Mouse (Mus musculus): Measurements from ENCODE around the gene Prkn. TPM values are rescaled to one million over a fixed set of nuclear protein-coding genes. Genes with fewer than 3 reads are reported as not detected.

Gene Prkn
- total RNA-seq, 1 experiment = 1.7 TPM

DNA sequence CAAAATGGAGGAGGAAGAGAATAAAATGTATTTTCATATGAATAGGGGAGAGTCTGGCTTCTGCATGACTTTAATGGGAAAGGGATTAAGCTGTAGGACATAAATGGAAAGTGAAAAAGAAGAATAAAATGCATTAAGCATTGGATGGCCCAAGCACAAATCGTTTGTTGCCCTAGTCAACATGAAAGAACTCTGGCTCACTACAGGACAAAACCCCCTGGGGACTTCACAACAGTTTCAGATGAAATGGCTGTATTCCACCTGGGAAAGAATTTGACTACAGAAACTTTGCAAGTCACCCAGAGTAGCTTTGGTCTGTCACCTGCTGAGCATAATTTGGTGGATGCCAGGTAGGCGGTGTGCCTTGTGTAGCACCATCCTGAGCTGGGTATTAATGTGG, 925.4 kb downstream of the Prkn start:
- H3K9me3 ChIP-seq (ENCODE audit: control insufficient read depth, insufficient read depth, low read depth, low read length) = no peaks in the 10 kb centered on the region
- no peaks in the 10 kb centered on the region for H3K4me1 ChIP-seq (ENCODE audit: control insufficient read depth in 2 of 2, insufficient read depth in 2 of 2, low read length in 2 of 2, poor library complexity in 1 of 2)
- no peak for DNase-seq (ENCODE audit: low read depth, low spot score)
- in situ Hi-C loops (cut with MboI; ENCODE audit: low sequenced_read_pairs in 2 of 2, unreplicated experiment in 2 of 2) = no loop called here
- no peak overlapping the region for H3K9ac ChIP-seq (ENCODE audit: insufficient read depth, low read depth, low read length, poor library complexity, severe bottlenecking)
- no peaks in the 10 kb centered on the region for H3K36me3 ChIP-seq (ENCODE audit: control insufficient read depth, insufficient read depth, low read length, poor library complexity, severe bottlenecking)
- no peak overlapping the region for H3K4me3 ChIP-seq (ENCODE audit: insufficient read depth in 1 of 2, low read depth in 1 of 2, low read length in 2 of 2, poor library complexity in 1 of 2, severe bottlenecking in 1 of 2)
- no peak overlapping the region for H3K27ac ChIP-seq (ENCODE audit: insufficient read depth, low read depth, low read length, poor library complexity, severe bottlenecking)
- TF ChIP-seq HCFC1 (IDR thresholded peaks at IDR 0.05; ENCODE audit: borderline replicate concordance, insufficient read depth, low read length) (no peak), CHD2 (IDR thresholded peaks at IDR 0.05; ENCODE audit: low read depth, low read length) (no peak), ZC3H11A (IDR thresholded peaks at IDR 0.05; ENCODE audit: borderline replicate concordance, low read depth, low read length) (no peak), MAFK (IDR thresholded peaks at IDR 0.05; ENCODE audit: insufficient read depth, low read depth, low read length) (no peak), ZNF384 (IDR thresholded peaks at IDR 0.05; ENCODE audit: low read depth, low read length) (no peak)

- no peaks in the 10 kb centered on the region for H3K9me3 ChIP-seq (ENCODE audit: control insufficient read depth, insufficient read depth, low read depth, low read length)
- in situ Hi-C loops (cut with MboI; ENCODE audit: low sequenced_read_pairs in 2 of 2, unreplicated experiment in 2 of 2) = no loop called here
- TF ChIP-seq ZNF384 (IDR thresholded peaks at IDR 0.05; ENCODE audit: low read depth, low read length) (no peak), MAFK (IDR thresholded peaks at IDR 0.05; ENCODE audit: insufficient read depth, low read depth, low read length) (no peak), CHD2 (IDR thresholded peaks at IDR 0.05; ENCODE audit: low read depth, low read length) (no peak), ZC3H11A (IDR thresholded peaks at IDR 0.05; ENCODE audit: borderline replicate concordance, low read depth, low read length) (no peak), HCFC1 (IDR thresholded peaks at IDR 0.05; ENCODE audit: borderline replicate concordance, insufficient read depth, low read length) (no peak)
- H3K9ac ChIP-seq (ENCODE audit: insufficient read depth, low read depth, low read length, poor library complexity, severe bottlenecking) = no peak overlapping the region
- no peak overlapping the region for H3K27ac ChIP-seq (ENCODE audit: insufficient read depth, low read depth, low read length, poor library complexity, severe bottlenecking)
- H3K36me3 ChIP-seq (ENCODE audit: control insufficient read depth, insufficient read depth, low read length, poor library complexity, severe bottlenecking) = no peaks in the 10 kb centered on the region
- no peak for DNase-seq (ENCODE audit: low read depth, low spot score)
- H3K4me3 ChIP-seq (ENCODE audit: insufficient read depth in 1 of 2, low read depth in 1 of 2, low read length in 2 of 2, poor library complexity in 1 of 2, severe bottlenecking in 1 of 2) = no peak overlapping the region
- no peaks in the 10 kb centered on the region for H3K4me1 ChIP-seq (ENCODE audit: control insufficient read depth in 2 of 2, insufficient read depth in 2 of 2, low read length in 2 of 2, poor library complexity in 1 of 2)
These were observed 927.1 kb downstream of the Prkn start for GRCm38 (mm10) chr17:11767301-11767700.

DNA sequence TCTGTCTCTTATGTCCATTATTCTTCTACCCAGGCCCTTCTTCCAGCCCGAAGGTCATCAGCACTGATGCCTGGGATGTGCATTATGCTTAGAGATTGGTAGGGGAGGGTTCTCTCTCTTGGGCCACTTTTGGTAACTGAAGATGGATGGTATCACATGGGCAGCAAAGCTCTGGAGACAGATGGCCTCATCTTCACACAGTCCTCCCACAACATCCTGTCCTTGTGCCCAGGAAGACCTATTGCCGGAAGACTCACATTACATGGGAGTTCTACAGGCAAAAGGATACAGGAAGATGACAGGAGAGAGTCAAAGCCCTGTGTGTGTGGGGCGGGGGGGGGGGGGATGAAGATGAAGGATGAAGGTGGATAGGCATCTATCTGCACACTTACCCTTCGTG, 928.2 kb downstream of the Prkn start:
- H3K9ac ChIP-seq (ENCODE audit: insufficient read depth, low read depth, low read length, poor library complexity, severe bottlenecking) = no peak overlapping the region
- H3K4me1 ChIP-seq (ENCODE audit: control insufficient read depth in 2 of 2, insufficient read depth in 2 of 2, low read length in 2 of 2, poor library complexity in 1 of 2) = no peaks in the 10 kb centered on the region
- no peak overlapping the region for H3K27ac ChIP-seq (ENCODE audit: insufficient read depth, low read depth, low read length, poor library complexity, severe bottlenecking)
- no peaks in the 10 kb centered on the region for H3K9me3 ChIP-seq (ENCODE audit: control insufficient read depth, insufficient read depth, low read depth, low read length)
- TF ChIP-seq HCFC1 (IDR thresholded peaks at IDR 0.05; ENCODE audit: borderline replicate concordance, insufficient read depth, low read length) = no peak
- TF ChIP-seq MAFK (IDR thresholded peaks at IDR 0.05; ENCODE audit: insufficient read depth, low read depth, low read length) = no peak
- no peak for TF ChIP-seq CHD2 (IDR thresholded peaks at IDR 0.05; ENCODE audit: low read depth, low read length)
- no peak for TF ChIP-seq ZNF384 (IDR thresholded peaks at IDR 0.05; ENCODE audit: low read depth, low read length)
- no peak for TF ChIP-seq ZC3H11A (IDR thresholded peaks at IDR 0.05; ENCODE audit: borderline replicate concordance, low read depth, low read length)
- no peaks in the 10 kb centered on the region for H3K36me3 ChIP-seq (ENCODE audit: control insufficient read depth, insufficient read depth, low read length, poor library complexity, severe bottlenecking)
- no peak overlapping the region for H3K4me3 ChIP-seq (ENCODE audit: insufficient read depth in 1 of 2, low read depth in 1 of 2, low read length in 2 of 2, poor library complexity in 1 of 2, severe bottlenecking in 1 of 2)
- DNase-seq (ENCODE audit: low read depth, low spot score) = no peak
- in situ Hi-C loops (cut with MboI; ENCODE audit: low sequenced_read_pairs in 2 of 2, unreplicated experiment in 2 of 2) = no loop called here

GRCm38 (mm10) chr17:11768971-11769370, 928.8 kb downstream of the Prkn start:
- Histone ChIP-seq H3K27ac (ENCODE audit: insufficient read depth, low read depth, low read length, poor library complexity, severe bottlenecking) (no peak overlapping the region), H3K9ac (ENCODE audit: insufficient read depth, low read depth, low read length, poor library complexity, severe bottlenecking) (no peak overlapping the region), H3K36me3 (ENCODE audit: control insufficient read depth, insufficient read depth, low read length, poor library complexity, severe bottlenecking) (no peaks in the 10 kb centered on the region), H3K4me3 (ENCODE audit: insufficient read depth in 1 of 2, low read depth in 1 of 2, low read length in 2 of 2, poor library complexity in 1 of 2, severe bottlenecking in 1 of 2) (no peak overlapping the region), H3K9me3 (ENCODE audit: control insufficient read depth, insufficient read depth, low read depth, low read length) (no peaks in the 10 kb centered on the region), H3K4me1 (ENCODE audit: control insufficient read depth in 2 of 2, insufficient read depth in 2 of 2, low read length in 2 of 2, poor library complexity in 1 of 2) (no peaks in the 10 kb centered on the region)
- in situ Hi-C loops (cut with MboI; ENCODE audit: low sequenced_read_pairs in 2 of 2, unreplicated experiment in 2 of 2) = no loop called here
- DNase-seq (ENCODE audit: low read depth, low spot score) = no peak
- TF ChIP-seq ZNF384 (IDR thresholded peaks at IDR 0.05; ENCODE audit: low read depth, low read length) (no peak), HCFC1 (IDR thresholded peaks at IDR 0.05; ENCODE audit: borderline replicate concordance, insufficient read depth, low read length) (no peak), MAFK (IDR thresholded peaks at IDR 0.05; ENCODE audit: insufficient read depth, low read depth, low read length) (no peak), CHD2 (IDR thresholded peaks at IDR 0.05; ENCODE audit: low read depth, low read length) (no peak), ZC3H11A (IDR thresholded peaks at IDR 0.05; ENCODE audit: borderline replicate concordance, low read depth, low read length) (no peak)

DNA sequence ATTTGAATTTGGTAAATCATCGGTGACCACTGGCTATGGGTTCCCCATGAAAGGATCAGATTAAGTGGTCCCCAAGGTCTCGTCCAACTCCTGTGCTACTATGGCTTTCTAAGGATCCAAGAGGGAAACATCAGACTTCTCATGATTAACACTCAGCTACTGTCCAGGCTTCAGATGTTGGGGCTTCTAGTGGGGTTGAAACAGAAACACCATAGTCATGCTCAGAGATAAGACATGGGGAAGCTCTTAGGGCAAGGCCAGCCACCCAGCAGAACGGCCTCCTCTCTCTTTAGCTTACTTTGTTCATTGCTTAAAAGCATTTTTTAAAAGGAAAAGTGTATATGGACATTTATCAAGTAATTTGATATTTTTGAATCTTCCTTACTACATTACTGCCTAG, 929.3 kb downstream of the Prkn start:
- in situ Hi-C loops (cut with MboI; ENCODE audit: low sequenced_read_pairs in 2 of 2, unreplicated experiment in 2 of 2) = no loop called here
- no peak overlapping the region for H3K4me3 ChIP-seq (ENCODE audit: insufficient read depth in 1 of 2, low read depth in 1 of 2, low read length in 2 of 2, poor library complexity in 1 of 2, severe bottlenecking in 1 of 2)
- no peak overlapping the region for H3K9ac ChIP-seq (ENCODE audit: insufficient read depth, low read depth, low read length, poor library complexity, severe bottlenecking)
- H3K36me3 ChIP-seq (ENCODE audit: control insufficient read depth, insufficient read depth, low read length, poor library complexity, severe bottlenecking) = no peaks in the 10 kb centered on the region
- DNase-seq (ENCODE audit: low read depth, low spot score) = no peak
- H3K4me1 ChIP-seq (ENCODE audit: control insufficient read depth in 2 of 2, insufficient read depth in 2 of 2, low read length in 2 of 2, poor library complexity in 1 of 2) = no peaks in the 10 kb centered on the region
- H3K9me3 ChIP-seq (ENCODE audit: control insufficient read depth, insufficient read depth, low read depth, low read length) = no peaks in the 10 kb centered on the region
- TF ChIP-seq MAFK (IDR thresholded peaks at IDR 0.05; ENCODE audit: insufficient read depth, low read depth, low read length) = no peak
- TF ChIP-seq ZNF384 (IDR thresholded peaks at IDR 0.05; ENCODE audit: low read depth, low read length) = no peak
- no peak for TF ChIP-seq HCFC1 (IDR thresholded peaks at IDR 0.05; ENCODE audit: borderline replicate concordance, insufficient read depth, low read length)
- H3K27ac ChIP-seq (ENCODE audit: insufficient read depth, low read depth, low read length, poor library complexity, severe bottlenecking) = no peak overlapping the region
